Mouse (Mus musculus) midbrain, embryonic 16.5 days (tissue): ENCODE measurements around the gene Hist1h3d. TPM values are rescaled to one million over a fixed set of nuclear protein-coding genes. Genes with fewer than 3 reads are reported as not detected.
"Not testable (repeated sequence)": the region's sequence is repeated elsewhere in the genome, so short reads cannot be mapped to it uniquely, and the experiment has no call there.

Experiments
- ATAC-seq: fragments of 200-750 bp; cut with Nextera tagmentation; 2 replicates; pipeline ENCODE4 v1.8.0; 2017; ENCODE audit warnings: moderate TSS enrichment
- H3K27ac ChIP-seq: fragments of 300-500 bp; sonication (generic); 2 replicates; pipeline ENCODE4 v1.5.1; 2014; ENCODE audit warnings: mild to moderate bottlenecking, low read length, mixed read lengths
- H3K27me3 ChIP-seq: fragments of 300-500 bp; sonication (generic); 2 replicates; pipeline ENCODE4 v1.6.1; 2014; ENCODE audit warnings: low read depth, low read length, mixed read lengths; ENCODE audit not compliant: control insufficient read depth, insufficient read depth
- H3K36me3 ChIP-seq: fragments of 300-500 bp; sonication (generic); 2 replicates; pipeline ENCODE4 v1.6.1; 2014; ENCODE audit warnings: mild to moderate bottlenecking, low read length, moderate library complexity, mixed read lengths; ENCODE audit not compliant: control insufficient read depth, insufficient read depth
- H3K4me1 ChIP-seq: fragments of 300-500 bp; sonication (generic); 2 replicates; pipeline ENCODE4 v1.6.1; 2014; ENCODE audit warnings: mild to moderate bottlenecking, low read length, mixed read lengths; ENCODE audit not compliant: control insufficient read depth, insufficient read depth
- H3K4me2 ChIP-seq: fragments of 300-500 bp; sonication (generic); 2 replicates; pipeline ENCODE4 v1.6.1; 2014; ENCODE audit warnings: mild to moderate bottlenecking, low read length, mixed read lengths
- H3K4me3 ChIP-seq: fragments of 300-500 bp; sonication (generic); 2 replicates; pipeline ENCODE4 v1.5.1; 2014; ENCODE audit warnings: low read depth, mild to moderate bottlenecking, low read length, moderate library complexity, mixed read lengths
- H3K9ac ChIP-seq: fragments of 300-500 bp; sonication (generic); 2 replicates; pipeline ENCODE4 v1.6.1; 2014; ENCODE audit warnings: low read depth, low read length, mixed read lengths
- H3K9me3 ChIP-seq: fragments of 300-500 bp; sonication (generic); replicated peaks from 2 replicates; pipeline ENCODE4 v1.6.1; 2014; ENCODE audit warnings: mild to moderate bottlenecking, low read length, mixed read lengths; ENCODE audit not compliant: control insufficient read depth, poor library complexity, severe bottlenecking
- WGBS: fragments of 180-500 bp; shearing (Covaris S2); extraction: QIAGEN DNeasy Blood & Tissue Kit; methylation state at CpG from one replicate; pipeline ENCODE4 v1.1.7; 2014; 5-methylcytosine and 5-hydroxymethylcytosine counted together
- polyA plus RNA-seq: library from polyadenylated mRNA; unstranded; fragments of >200 nt; fragmentation: Nextera tagmentation; extraction: Ambion mirVana; gene quantifications from 2 replicates; pipeline ENCODE4 v1.2.1, GENCODE M21; 2015

Gene Hist1h3d
- polyA plus RNA-seq, 1 experiment from 2014 or later: 0.53 TPM

GRCm38 (mm10) chr13:23586099-23586939 lies 10.8 kb downstream of the Hist1h3d start:
- Histone ChIP-seq H3K27ac (peak overlapping the region; percentile 60), H3K4me2 (peak overlapping the region; percentile 91), H3K27me3 (no peaks in the 10 kb centered on the region), H3K9me3 (no peaks in the 10 kb centered on the region), H3K4me3 (peak overlapping the region; percentile 24), H3K4me1 (peaks cover 24% of the 10 kb centered on the region), H3K9ac (peak overlapping the region; percentile 28; the same call in 1 of the 2 replicates), H3K36me3 (no peaks in the 10 kb centered on the region)
- no peak for ATAC-seq
- WGBS: 2% methylated on average over 22 of the region's 22 CpGs

DNA sequence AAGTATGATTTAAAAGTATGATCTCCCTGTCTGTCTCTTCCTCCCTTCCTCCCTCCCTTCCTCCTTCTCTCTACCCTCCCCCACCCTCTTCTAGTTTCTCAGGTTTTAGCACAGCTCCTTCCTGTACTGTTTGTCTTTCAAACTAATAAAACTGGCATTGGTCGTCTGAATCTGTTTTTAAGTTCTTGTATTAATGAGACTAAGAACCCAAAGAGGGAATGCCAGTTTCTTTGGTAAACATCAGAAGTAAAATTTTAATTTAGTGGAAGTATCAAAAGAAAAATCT lies 11.3 kb downstream of the Hist1h3d start:
- ATAC-seq: no peak
- no peak overlapping the region for H3K9ac ChIP-seq
- no peak overlapping the region; the same call in 1 of the 2 replicates for H3K27ac ChIP-seq

DNA sequence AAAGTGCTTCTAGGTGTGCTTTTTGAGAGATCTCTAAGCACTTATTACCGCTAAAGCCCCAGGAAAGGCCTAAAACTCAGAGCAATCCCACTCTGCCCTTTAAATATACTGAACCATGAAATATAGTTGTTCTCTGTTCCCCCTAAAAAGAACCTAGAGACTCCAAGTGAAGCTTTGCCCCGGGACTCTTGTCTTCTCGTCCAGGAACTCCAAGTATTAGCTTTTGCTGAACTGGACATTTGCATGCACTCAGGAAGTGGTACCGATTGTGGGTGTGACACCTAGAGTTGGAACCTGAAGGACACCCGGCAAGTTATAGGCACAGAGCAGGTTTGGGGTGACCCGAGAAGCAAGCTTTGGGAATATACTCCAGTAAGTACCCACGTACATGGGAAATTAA lies 15.6 kb downstream of the Hist1h3d start:
- WGBS: 97% methylated on average over 7 of the region's 7 CpGs
- Histone ChIP-seq H3K9me3 (no peaks in the 10 kb centered on the region), H3K4me2 (no peak overlapping the region)

More for the DNA sequence above, 11.3 kb downstream of the Hist1h3d start:
- no peaks in the 10 kb centered on the region for H3K36me3 ChIP-seq
- 3% methylated on average over 1 of the region's 1 CpGs for WGBS
- no peaks in the 10 kb centered on the region for H3K9me3 ChIP-seq
- H3K4me1 ChIP-seq: peaks cover 22% of the 10 kb centered on the region
- H3K4me3 ChIP-seq: no peak overlapping the region
- peak overlapping the region; percentile 54 for H3K4me2 ChIP-seq
- H3K27me3 ChIP-seq: no peaks in the 10 kb centered on the region

DNA sequence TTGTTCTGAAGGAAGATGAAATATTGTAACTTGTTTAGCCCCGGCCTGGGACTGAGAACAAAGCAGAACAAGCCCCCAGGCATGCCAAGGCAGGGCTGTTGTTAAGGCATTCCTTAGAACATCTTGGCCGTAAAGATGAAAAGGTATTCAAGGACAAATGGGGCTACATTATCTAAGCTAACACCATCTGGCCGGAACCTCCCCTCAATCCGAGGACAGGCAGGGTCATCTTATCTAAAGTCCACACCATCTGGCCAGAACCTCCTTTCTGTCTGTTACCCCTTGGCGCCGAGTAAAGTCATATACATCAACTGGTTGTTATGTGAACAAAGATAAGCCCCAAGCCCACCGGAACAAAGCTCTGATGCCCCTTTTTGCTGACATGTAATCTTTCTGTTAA lies 16.3 kb downstream of the Hist1h3d start:
- H3K4me3 ChIP-seq, H3K27ac ChIP-seq, H3K4me1 ChIP-seq, H3K36me3 ChIP-seq, H3K4me2 ChIP-seq, H3K9ac ChIP-seq, H3K27me3 ChIP-seq, H3K9me3 ChIP-seq, ATAC-seq: not testable (repeated sequence)
- 90% methylated on average over 7 of the region's 7 CpGs for WGBS

More for the DNA sequence above, 15.6 kb downstream of the Hist1h3d start:
- Histone ChIP-seq H3K36me3 (no peaks in the 10 kb centered on the region), H3K27ac (no peak overlapping the region), H3K4me3 (no peak overlapping the region), H3K4me1 (peaks cover 5% of the 10 kb centered on the region), H3K27me3 (no peaks in the 10 kb centered on the region), H3K9ac (no peak overlapping the region)
- ATAC-seq: no peak

DNA sequence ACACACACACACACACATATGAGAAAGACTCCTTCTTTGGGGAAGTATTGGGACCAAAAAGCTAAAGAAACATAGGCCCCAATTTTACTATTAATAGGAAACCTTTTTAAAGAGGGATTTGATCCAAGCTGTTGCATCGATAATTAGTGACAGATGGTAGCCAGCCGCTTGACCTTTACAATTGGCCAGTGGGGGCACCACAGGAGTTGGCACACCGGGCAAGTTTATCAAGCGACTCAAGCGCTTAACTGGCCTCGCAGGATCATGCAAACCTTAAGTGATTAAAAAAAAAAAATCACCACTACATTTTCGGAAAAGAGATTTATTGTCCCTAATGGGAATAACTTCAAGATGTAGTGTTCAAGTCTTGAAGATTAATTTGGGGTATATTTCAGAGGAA lies 17.1 kb downstream of the Hist1h3d start:
- Histone ChIP-seq H3K4me2 (no peak overlapping the region), H3K9ac (no peak overlapping the region), H3K27ac (no peak overlapping the region), H3K4me3 (no peak overlapping the region), H3K9me3 (no peaks in the 10 kb centered on the region), H3K36me3 (no peaks in the 10 kb centered on the region), H3K27me3 (no peaks in the 10 kb centered on the region), H3K4me1 (no peaks in the 10 kb centered on the region)
- 85% methylated on average over 7 of the region's 7 CpGs for WGBS
- no peak for ATAC-seq

- no peaks in the 10 kb centered on the region for H3K36me3 ChIP-seq
- H3K4me2 ChIP-seq: no peak overlapping the region
- no peak overlapping the region for H3K4me3 ChIP-seq
- no peak overlapping the region for H3K27ac ChIP-seq
- H3K4me1 ChIP-seq: no peaks in the 10 kb centered on the region
- H3K27me3 ChIP-seq: no peaks in the 10 kb centered on the region
- no peaks in the 10 kb centered on the region for H3K9me3 ChIP-seq
- H3K9ac ChIP-seq: no peak overlapping the region
- 91% methylated on average over 5 of the region's 5 CpGs for WGBS
- no peak for ATAC-seq
Observed at GRCm38 (mm10) chr13:23593051-23593770, 17.6 kb downstream of the Hist1h3d start.

DNA sequence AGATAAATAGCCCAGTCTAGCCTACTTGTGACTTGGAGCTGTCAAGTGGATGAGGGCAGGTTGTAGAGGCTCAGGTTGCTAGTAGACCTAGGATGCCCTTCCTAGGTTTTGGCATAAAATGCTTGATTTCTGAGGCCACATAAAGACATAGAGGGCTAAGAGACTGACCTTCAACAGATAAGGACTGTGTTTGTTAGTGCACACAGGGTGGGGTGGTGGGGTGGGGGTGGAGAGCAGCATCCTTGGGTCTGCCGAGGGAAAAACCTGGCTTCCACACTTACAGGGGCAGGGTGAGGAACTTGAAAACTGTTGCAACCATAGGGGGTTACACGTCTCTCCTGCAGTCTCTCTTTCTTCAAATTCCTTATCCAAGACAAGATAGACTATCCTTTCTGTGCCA lies 19.6 kb downstream of the Hist1h3d start:
- Histone ChIP-seq H3K27me3 (no peaks in the 10 kb centered on the region), H3K36me3 (no peaks in the 10 kb centered on the region), H3K4me3 (no peak overlapping the region), H3K27ac (no peak overlapping the region), H3K9ac (no peak overlapping the region), H3K4me1 (no peaks in the 10 kb centered on the region), H3K9me3 (no peaks in the 10 kb centered on the region), H3K4me2 (no peak overlapping the region)
- no peak for ATAC-seq
- 83% methylated on average over 2 of the region's 2 CpGs for WGBS

DNA sequence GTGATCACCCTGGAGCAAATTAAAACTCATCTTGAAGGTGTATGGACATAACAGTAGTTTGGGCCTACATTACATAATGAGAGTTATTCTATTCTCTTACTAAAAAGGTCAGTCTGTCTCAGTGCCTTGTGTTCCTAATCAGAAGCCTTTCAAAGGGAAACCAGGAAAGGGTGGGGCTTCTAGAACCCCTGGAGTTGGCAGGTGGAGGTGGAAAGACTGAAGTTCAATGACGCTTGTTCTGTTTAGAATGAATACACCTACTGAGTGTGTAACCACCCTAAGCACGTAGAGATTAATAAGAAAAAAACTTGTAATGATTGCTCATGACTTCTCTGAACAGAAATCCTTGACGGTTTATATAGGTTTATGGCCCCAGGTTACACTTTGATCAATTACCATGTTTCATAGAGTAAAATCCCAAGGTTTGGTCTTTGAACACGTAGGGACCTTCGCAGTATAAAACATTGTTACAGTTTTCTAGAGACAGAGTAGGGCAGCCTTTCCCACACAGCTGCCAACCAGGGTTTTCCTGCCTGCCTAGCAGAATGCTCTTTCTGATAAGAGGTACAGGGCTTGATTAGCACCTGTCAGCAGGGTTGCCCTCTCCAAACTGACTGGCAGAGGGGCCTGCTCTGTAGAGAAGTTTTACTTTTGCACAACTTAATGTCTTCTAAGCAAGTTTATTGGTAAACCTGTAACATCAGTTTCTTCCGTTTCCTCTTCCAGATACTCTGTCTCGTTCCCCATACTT lies 20.2 kb downstream of the Hist1h3d start:
- Histone ChIP-seq H3K4me3 (no peak overlapping the region), H3K9ac (no peak overlapping the region), H3K27ac (no peak overlapping the region), H3K27me3 (no peaks in the 10 kb centered on the region), H3K4me2 (no peak overlapping the region), H3K4me1 (no peaks in the 10 kb centered on the region), H3K36me3 (no peaks in the 10 kb centered on the region), H3K9me3 (no peaks in the 10 kb centered on the region)
- 87% methylated on average over 7 of the region's 7 CpGs for WGBS
- ATAC-seq: no peak

GRCm38 (mm10) chr13:23597957-23598356 lies 22.4 kb downstream of the Hist1h3d start:
- Histone ChIP-seq H3K27me3 (no peaks in the 10 kb centered on the region), H3K36me3 (no peaks in the 10 kb centered on the region), H3K4me2 (no peak overlapping the region), H3K4me1 (no peaks in the 10 kb centered on the region), H3K9me3 (no peaks in the 10 kb centered on the region), H3K4me3 (no peak overlapping the region), H3K9ac (no peak overlapping the region), H3K27ac (no peak overlapping the region)
- 8% methylated on average over 9 of the region's 9 CpGs for WGBS
- ATAC-seq: no peak; the same call in 1 of the 2 replicates
